Mouse (Mus musculus) layer of hippocampus, adult 2 months (tissue): ENCODE measurements at regions not wholly inside any gene's neighbourhood (a gene's known extent, or its start where the extent isn't known, plus 50 kb on each side); places are given as distances from the start of the nearest gene placed in this dataset.
A peak's percentile ranks its signal among the peaks of the same experiment; 100 is the strongest.

Experiments
- DNase-seq, 2 experiments: peaks; one replicate each; pipeline ENCODE4 v3.0.0; 2022; ENCODE audit warnings: low spot score in 2 of 2
- H3K27ac ChIP-seq: fragments of 200-600 bp; 2 replicates; pipeline ENCODE4 v1.8.1; 2022
- H3K4me3 ChIP-seq: fragments of 200-600 bp; 2 replicates; pipeline ENCODE4 v1.8.1; 2022; ENCODE audit warnings: mild to moderate bottlenecking
- CTCF ChIP-seq: fragments of 200-600 bp; conservative IDR thresholded peaks from 2 replicates; pipeline ENCODE4 v1.8.1; 2022; ENCODE audit warnings: antibody characterized with exemption, mild to moderate bottlenecking, moderate library complexity

DNA sequence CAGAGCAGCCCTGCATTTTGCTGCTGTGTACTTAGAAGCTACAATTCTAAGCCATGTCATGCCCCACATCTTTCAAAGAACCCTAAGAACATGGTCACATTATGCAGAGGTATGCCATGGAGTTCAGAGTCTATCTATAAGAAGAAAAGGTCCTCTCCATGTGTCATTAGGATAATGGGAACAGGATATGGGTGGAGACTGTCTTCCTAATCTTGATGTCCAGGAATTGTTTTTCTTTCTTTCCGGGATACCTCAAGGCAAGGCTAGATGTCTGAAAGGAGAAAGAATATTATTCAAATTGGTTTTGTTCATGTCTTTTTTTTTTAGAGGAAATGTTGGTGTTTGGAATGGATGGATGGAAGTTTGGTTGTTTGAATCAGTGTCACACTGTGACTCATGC is 477.3 kb upstream of the Gm26657 start:
- no peak for DNase-seq
- TF ChIP-seq CTCF = no peak
- Histone ChIP-seq H3K27ac (no peak overlapping the region), H3K4me3 (no peak overlapping the region)

GRCm38 (mm10) chr4:56261992-56262391 is 477.9 kb upstream of the Gm26657 start:
- no peak for TF ChIP-seq CTCF
- Histone ChIP-seq H3K27ac (no peak overlapping the region), H3K4me3 (no peak overlapping the region)
- no peak for DNase-seq

DNA sequence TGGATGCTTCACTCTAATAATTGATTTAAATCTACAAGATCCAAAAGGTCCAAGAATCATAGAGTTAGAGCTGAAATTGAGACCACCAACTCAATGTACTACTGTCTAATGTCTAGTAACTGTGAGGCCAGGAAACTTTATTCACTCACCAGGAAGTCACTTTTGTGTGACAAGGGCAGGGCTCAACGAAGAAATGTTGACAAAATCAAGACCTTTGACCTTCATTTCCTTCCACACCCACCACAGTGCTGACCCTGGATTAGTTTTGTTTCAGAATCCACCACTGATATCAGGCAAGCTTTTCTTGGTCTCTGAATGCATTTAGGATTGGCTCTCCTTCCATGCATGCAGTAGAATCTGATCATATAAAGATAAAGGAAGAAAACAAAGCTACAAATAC is 487.5 kb upstream of the Gm26657 start:
- no peak for TF ChIP-seq CTCF
- H3K4me3 ChIP-seq = no peak overlapping the region
- no peak for DNase-seq
- H3K27ac ChIP-seq = no peak overlapping the region

DNA sequence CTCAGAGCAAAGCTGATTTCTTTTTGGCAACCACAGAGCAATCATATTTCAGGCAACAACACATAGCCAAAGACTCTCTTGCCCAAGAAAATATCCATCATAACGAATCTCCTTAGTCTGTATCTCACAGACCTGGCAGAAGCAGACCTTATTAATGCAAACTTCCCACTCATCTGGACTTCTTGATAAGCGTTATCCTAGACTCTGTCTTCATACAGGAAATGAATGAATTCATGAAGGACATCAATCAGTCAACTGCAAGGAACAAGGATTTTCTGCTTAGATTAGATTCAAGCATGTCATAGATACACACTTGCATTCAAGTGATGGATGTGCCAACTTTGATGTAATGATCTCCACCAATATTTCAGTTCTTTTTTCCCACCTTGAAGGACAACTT is 488.1 kb upstream of the Gm26657 start:
- no peak for TF ChIP-seq CTCF
- H3K27ac ChIP-seq = no peak overlapping the region
- DNase-seq = no peak
- no peak overlapping the region for H3K4me3 ChIP-seq

DNA sequence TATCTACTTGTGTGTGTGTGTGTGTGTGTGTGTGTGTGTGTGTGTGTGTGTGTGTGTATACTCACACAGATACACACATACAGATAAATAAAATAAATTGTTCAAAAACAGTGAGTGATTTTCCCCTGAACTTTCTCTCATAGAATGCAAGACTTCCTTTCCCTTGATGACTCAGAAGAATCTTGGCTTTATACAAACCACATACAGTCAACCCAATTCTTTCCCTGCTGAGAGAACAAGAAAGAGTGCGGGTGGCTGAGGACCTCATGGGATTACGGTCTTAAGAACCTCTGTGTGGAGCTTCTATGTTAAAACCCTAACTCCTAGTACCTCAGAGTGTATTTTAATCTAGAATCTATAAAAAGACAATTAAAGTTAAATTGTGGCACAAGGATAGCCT is 489.3 kb upstream of the Gm26657 start:
- Histone ChIP-seq H3K27ac (no peak overlapping the region), H3K4me3 (no peak overlapping the region)
- no peak for DNase-seq
- TF ChIP-seq CTCF = no peak

DNA sequence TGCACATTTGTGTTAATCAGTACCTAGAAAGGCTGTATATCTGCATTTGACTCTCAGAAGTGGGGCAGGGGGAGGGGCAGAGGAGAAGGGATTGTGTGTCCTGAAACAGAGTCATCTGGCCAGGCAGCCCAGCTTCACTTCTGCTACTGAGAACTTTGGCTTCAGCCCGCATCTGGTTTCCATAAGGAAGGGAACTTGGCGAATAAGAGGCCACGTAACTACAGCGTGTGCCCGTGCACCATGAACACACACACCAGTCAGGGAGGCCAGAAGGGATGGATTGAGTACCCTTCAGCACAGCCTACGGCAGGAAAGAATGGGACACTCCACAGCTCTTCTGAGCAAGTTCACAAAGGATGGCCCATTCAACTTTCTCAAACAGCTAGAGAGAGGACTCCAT is 496.0 kb upstream of the Gm26657 start:
- DNase-seq = no peak
- no peak for TF ChIP-seq CTCF
- no peak overlapping the region for H3K27ac ChIP-seq
- H3K4me3 ChIP-seq = no peak overlapping the region

GRCm38 (mm10) chr4:56238496-56239488 is 501.1 kb upstream of the Gm26657 start:
- no peak for TF ChIP-seq CTCF
- no peak for DNase-seq
- H3K4me3 ChIP-seq = no peak overlapping the region
- no peak overlapping the region for H3K27ac ChIP-seq

DNA sequence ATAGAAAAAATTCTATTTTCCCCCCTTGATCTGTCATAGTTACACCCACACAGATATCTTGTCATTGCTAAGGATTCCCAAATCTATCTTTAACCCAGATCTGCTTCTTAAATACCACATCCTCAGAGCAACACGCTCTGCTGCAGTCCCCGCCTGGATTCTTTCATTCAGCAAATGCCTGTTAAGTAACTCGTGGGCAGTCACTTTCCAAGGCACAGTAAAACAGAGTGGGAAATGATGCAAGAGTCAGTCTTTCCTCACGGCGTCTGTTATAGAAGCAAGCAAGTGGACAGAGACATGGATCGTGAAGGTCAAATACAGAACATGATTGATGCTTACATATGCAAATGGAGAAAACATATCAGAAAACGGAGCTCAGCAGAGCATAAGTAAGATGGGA is 508.5 kb upstream of the Gm26657 start:
- Histone ChIP-seq H3K4me3 (no peak overlapping the region), H3K27ac (no peak overlapping the region)
- TF ChIP-seq CTCF = no peak
- peak in 1 of 2 experiments; percentile 11 for DNase-seq

DNA sequence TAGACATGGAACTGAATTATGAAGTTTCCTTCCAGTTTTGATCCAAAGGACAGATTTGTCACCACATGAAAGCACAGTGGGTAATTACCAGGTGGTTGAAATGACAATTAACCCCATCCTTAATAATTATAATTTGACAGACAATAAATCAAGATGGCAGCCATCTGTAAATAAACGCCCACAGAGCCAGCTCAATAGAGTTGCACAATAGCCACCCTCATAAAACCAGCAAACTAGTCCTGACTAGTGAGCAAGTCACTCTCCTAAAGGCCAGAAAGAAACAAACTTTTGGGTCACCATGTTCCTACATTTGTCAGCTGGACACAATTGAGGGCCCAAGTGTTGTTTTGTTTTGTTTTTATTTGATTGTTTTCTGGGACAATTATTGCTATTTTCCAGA is 509.4 kb upstream of the Gm26657 start:
- Histone ChIP-seq H3K4me3 (no peak overlapping the region), H3K27ac (no peak overlapping the region)
- no peak for DNase-seq
- no peak for TF ChIP-seq CTCF

- H3K27ac ChIP-seq = no peak overlapping the region
- H3K4me3 ChIP-seq = no peak overlapping the region
- no peak for DNase-seq
- no peak for TF ChIP-seq CTCF
Observed at GRCm38 (mm10) chr4:56226493-56226892, 513.4 kb upstream of the Gm26657 start.

DNA sequence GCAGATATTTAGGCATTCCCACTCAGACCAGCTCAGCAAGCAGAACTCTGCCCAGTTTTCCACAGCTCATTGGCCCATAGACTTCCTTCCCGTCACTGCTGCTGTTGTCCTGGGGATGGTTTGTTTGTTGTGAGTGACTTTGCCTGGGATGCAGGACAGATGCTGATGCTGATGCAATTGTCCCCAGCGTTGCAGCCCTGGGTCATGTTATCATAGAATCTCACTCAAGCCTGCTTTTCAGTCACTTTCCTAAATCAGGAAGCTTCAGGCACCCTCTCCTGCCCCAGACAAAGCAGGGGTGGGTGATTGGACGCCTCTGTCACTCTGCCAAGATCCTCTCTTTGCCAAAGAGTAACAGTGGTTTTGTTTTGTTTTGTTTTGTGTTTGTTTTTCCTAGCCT is 515.3 kb upstream of the Gm26657 start:
- Histone ChIP-seq H3K27ac (no peak overlapping the region), H3K4me3 (no peak overlapping the region)
- no peak for DNase-seq
- TF ChIP-seq CTCF = no peak

DNA sequence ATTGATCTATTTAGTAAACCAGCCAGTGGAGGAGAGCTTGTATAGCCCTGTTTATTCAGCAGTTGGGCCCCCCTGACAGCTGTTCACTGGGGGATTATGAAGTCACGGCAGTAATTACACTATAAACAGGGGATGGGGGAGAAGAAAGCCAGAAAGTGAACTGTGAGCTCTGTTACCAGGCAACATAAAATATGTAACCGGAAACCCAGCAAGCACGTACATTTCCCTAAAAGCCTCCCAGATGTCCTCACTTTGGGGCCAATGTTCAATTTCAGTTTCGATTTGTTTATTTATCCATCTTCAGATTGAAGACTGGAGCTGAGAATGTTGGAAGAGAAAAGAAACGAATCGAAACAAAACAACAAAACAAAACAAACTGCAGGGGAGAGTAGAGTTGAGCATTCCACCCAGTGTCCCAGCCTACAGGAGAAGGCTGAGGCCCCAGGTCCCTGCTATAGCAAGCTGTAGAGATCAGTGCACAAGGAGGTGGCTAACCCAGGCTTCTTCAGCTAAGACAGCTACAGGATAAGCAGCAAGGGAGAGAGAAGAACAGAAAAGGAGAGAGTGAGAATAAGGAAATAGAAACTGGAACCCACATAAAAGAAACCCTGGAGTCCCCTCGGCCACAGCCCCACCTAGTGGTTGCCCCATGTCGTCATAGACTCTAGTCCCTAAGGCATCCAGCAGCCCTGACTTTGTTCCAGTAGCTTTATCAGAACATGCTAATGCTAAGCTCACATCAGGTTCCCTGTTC is 517.7 kb upstream of the Gm26657 start:
- Histone ChIP-seq H3K27ac (no peak overlapping the region; the same call in 1 of the 2 replicates), H3K4me3 (peak overlapping the region; percentile 11; the same call in 1 of the 2 replicates)
- peak; percentile 80 for TF ChIP-seq CTCF
- DNase-seq = peak in 1 of 2 experiments; percentile 62

DNA sequence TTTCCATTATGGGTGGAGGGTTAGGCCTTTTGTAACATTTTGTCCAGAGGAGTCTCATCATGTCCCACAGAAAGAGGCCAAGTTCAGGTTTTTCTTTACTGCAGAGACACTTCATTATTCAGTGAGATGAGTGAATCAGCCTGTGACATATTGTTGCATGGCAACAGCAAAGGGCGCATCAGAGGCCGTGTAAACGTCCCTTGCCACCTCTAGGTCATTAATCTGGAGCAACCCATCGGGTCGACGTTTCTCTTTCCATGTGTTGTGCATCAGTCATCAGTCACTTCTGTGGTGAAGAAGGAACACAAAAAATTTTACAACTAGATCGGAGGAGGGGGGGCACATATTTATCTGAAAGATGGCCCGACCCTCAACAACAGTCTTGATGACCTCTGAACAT is 519.3 kb upstream of the Gm26657 start:
- no peak for TF ChIP-seq CTCF

More for the DNA sequence above, 519.3 kb upstream of the Gm26657 start:
- Histone ChIP-seq H3K4me3 (no peak overlapping the region), H3K27ac (no peak overlapping the region)
- no peak for DNase-seq
